25 mouse cellular contexts compared by ENCODE assay signal in the genomic region with DNA sequence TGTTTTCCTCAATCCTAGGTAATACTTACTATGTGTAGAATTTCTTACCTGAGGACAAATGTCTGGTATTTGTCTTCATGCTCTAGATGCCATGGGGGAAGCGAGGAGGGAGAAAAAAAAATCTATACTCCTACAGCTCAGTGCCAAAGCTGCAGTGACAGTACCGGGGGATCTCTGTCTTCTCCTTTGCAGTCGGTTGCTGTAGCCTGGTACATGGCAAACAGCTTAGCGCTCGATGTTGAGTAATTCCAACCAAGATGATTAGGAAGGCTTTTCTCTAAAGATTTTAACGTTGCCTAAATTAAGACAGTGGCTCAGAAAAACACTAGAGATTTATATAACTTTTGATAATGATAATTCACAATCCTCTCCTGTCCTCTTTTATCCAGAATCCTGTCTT.
DNase-seq lines count a peak whose midpoint lies in the region; ATAC-seq and TF ChIP-seq lines count a peak whose summit lies in the region.
"Had no signal": no experiment of that assay in that cellular context is flagged by ENCODE, and none has a peak within 500 bp of the region (broad histone marks: within the 10 kb centered on the region; RNA-seq: fewer than 3 reads in every experiment).

No protein-coding gene starts in this region.

- no peaks in the 10 kb centered on the region for H3K36me3 ChIP-seq in midbrain, embryonic 13.5 days
- H3K36me3 ChIP-seq: embryonic facial prominence, embryonic 15.5 days; forebrain, embryonic 12.5 days had no signal

- DNase-seq in frontal cortex, postnatal 25 days (ENCODE audit: low spot score in 2 of 2): no peak
- no peak for DNase-seq in layer of hippocampus, adult 2 months (ENCODE audit: low spot score in 2 of 2)
- DNase-seq in layer of hippocampus, postnatal 14 days (ENCODE audit: low spot score in 2 of 2): no peak
- DNase-seq in right cerebral cortex, adult 18-20 months: peak; percentile 34
- no peak for DNase-seq in right cerebral cortex, adult 2 months (ENCODE audit: low spot score in 2 of 2)
- DNase-seq: adrenal gland, adult 8-10 months; adrenal gland, postnatal 14 days; adrenal gland, postnatal 36 days; B cell, adult 2 months; cerebellum, adult 11 months; cerebellum, adult 18-20 months; cerebellum, adult 8-10 months; cerebellum, adult 9-11 months; cerebellum, postnatal 14 days; cerebellum, postnatal 36 days had no signal

- no peak for TF ChIP-seq CTCF in layer of hippocampus, adult 2 months (conservative IDR thresholded peaks at IDR 0.05)

- peak; percentile 45 for ATAC-seq in frontal cortex, adult (ENCODE audit: low TSS enrichment)
- no peak for ATAC-seq in midbrain, embryonic 13.5 days
- ATAC-seq: Patski had no signal

- no peak overlapping the region for H3K9ac ChIP-seq in midbrain, embryonic 13.5 days (replicated peaks)
- H3K9ac ChIP-seq: embryonic facial prominence, embryonic 13.5 days; embryonic facial prominence, embryonic 15.5 days; forebrain, embryonic 12.5 days had no signal

- peaks cover 12% of the 10 kb centered on the region for H3K4me1 ChIP-seq in midbrain, embryonic 13.5 days (replicated peaks)
- H3K4me1 ChIP-seq: embryonic facial prominence, embryonic 15.5 days; forebrain, embryonic 10.5 days; forebrain, embryonic 12.5 days had no signal

- 72% methylated on average over 6 of the region's 6 CpGs for WGBS in midbrain, embryonic 13.5 days

- H3K4me2 ChIP-seq in midbrain, embryonic 13.5 days (replicated peaks): no peak overlapping the region
- H3K4me2 ChIP-seq: embryonic facial prominence, embryonic 13.5 days; embryonic facial prominence, embryonic 15.5 days; forebrain, embryonic 12.5 days had no signal

- H3K27me3 ChIP-seq in midbrain, embryonic 13.5 days: no peaks in the 10 kb centered on the region
- H3K27me3 ChIP-seq: CH12.LX; embryonic facial prominence, embryonic 13.5 days; embryonic facial prominence, embryonic 15.5 days; forebrain, embryonic 12.5 days; Patski had no signal

- no peak overlapping the region for H3K4me3 ChIP-seq in layer of hippocampus, adult 2 months
- no peak overlapping the region for H3K4me3 ChIP-seq in midbrain, embryonic 13.5 days (replicated peaks)
- H3K4me3 ChIP-seq: embryonic facial prominence, embryonic 13.5 days; embryonic facial prominence, embryonic 15.5 days; erythroblast, embryonic 14.5 days; forebrain, embryonic 10.5 days; forebrain, embryonic 12.5 days had no signal

- H3K27ac ChIP-seq in layer of hippocampus, adult 2 months: peak overlapping the region; percentile 88
- H3K27ac ChIP-seq in midbrain, embryonic 13.5 days: no peak overlapping the region
- H3K27ac ChIP-seq: embryonic facial prominence, embryonic 13.5 days; embryonic facial prominence, embryonic 15.5 days; forebrain, embryonic 10.5 days; forebrain, embryonic 12.5 days had no signal

- H3K9me3 ChIP-seq in midbrain, embryonic 13.5 days: no peaks in the 10 kb centered on the region
- H3K9me3 ChIP-seq: embryonic facial prominence, embryonic 13.5 days; embryonic facial prominence, embryonic 15.5 days; forebrain, embryonic 10.5 days; forebrain, embryonic 12.5 days; G1E had no signal
